Mouse (Mus musculus) limb, embryonic 11.5 days (tissue): ENCODE results near the gene Cldn14. TPM values are rescaled to one million over a fixed set of nuclear protein-coding genes. Genes with fewer than 3 reads are reported as not detected.

Source experiments
- ATAC-seq: fragments of 200-750 bp; cut with Nextera tagmentation; 2 replicates; pipeline ENCODE4 v1.8.0; 2017; ENCODE audit warnings: low read depth; ENCODE audit not compliant: insufficient number of reproducible peaks, low FRiP score, low TSS enrichment
- DNase-seq: peaks from one replicate; pipeline ENCODE4 v3.0.0-alpha.2; 2015; ENCODE audit warnings: low spot score
- H3K27ac ChIP-seq: fragments of 300-500 bp; sonication (generic); replicated peaks from 2 replicates; pipeline ENCODE4 v1.5.1; 2014; ENCODE audit warnings: low read depth, mild to moderate bottlenecking, low read length
- H3K27me3 ChIP-seq: fragments of 300-500 bp; sonication (generic); 2 replicates; pipeline ENCODE4 v1.6.1; 2014; ENCODE audit warnings: mild to moderate bottlenecking, low read length, mixed read lengths; ENCODE audit not compliant: control insufficient read depth, insufficient read depth
- H3K36me3 ChIP-seq: fragments of 300-500 bp; sonication (generic); 2 replicates; pipeline ENCODE4 v1.6.1; 2014; ENCODE audit warnings: mild to moderate bottlenecking, low read length, moderate library complexity, mixed read lengths; ENCODE audit not compliant: control insufficient read depth, insufficient read depth
- H3K4me1 ChIP-seq: fragments of 300-500 bp; sonication (generic); 2 replicates; pipeline ENCODE4 v1.6.1; 2014; ENCODE audit warnings: low read length, mixed read lengths; ENCODE audit not compliant: control insufficient read depth, insufficient read depth
- H3K4me2 ChIP-seq: fragments of 300-500 bp; sonication (generic); 2 replicates; pipeline ENCODE4 v1.6.1; 2014; ENCODE audit warnings: low read depth, mild to moderate bottlenecking, moderate library complexity; ENCODE audit not compliant: severe bottlenecking
- H3K4me3 ChIP-seq: fragments of 300-500 bp; sonication (generic); 2 replicates; pipeline ENCODE4 v1.5.1; 2014; ENCODE audit warnings: low read depth, low read length
- H3K9ac ChIP-seq: fragments of 300-500 bp; sonication (generic); 2 replicates; pipeline ENCODE4 v1.6.1; 2014; ENCODE audit warnings: mild to moderate bottlenecking, low read length
- H3K9me3 ChIP-seq: fragments of 300-500 bp; sonication (generic); 2 replicates; pipeline ENCODE4 v1.6.1; 2016; ENCODE audit warnings: low read length; ENCODE audit not compliant: control insufficient read depth
- WGBS: fragments of 180-500 bp; shearing (Covaris S2); extraction: QIAGEN DNeasy Blood & Tissue Kit; methylation state at CpG from one replicate; pipeline ENCODE4 v1.1.7; 2014; 5-methylcytosine and 5-hydroxymethylcytosine counted together
- polyA plus RNA-seq: library from polyadenylated mRNA; unstranded; fragments of >200 nt; fragmentation: Nextera tagmentation; extraction: Ambion mirVana; gene quantifications from 2 replicates; pipeline ENCODE4 v1.2.1, GENCODE M21; 2014

Cldn14 gene
- polyA plus RNA-seq, 1 experiment from 2014 or later = not detected

DNA sequence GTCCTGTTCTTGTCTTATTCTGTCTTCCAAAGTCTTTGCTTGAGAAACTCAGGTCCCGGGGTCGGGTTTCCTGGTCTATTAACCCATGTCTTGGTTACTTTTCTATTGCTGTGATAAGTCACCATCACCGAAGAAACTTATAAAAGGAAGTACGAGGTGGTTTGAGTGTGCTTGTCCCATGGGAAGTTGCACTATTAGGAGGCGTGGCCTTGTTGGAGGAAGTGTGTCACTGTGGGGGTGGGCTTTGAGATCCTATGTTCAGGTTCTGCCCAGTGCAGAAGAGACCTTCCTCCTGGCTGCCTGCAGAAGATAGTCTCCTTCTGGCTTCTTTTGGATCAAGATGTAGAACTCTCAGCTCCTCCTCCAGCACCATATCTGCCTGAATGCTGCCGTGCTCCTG is 120.2 kb downstream of the Cldn14 start:
- no peaks in the 10 kb centered on the region for H3K9me3 ChIP-seq
- no peak overlapping the region for H3K4me3 ChIP-seq
- ATAC-seq (no peak), DNase-seq (no peak)
- no peak overlapping the region for H3K9ac ChIP-seq
- H3K4me1 ChIP-seq = peaks cover 11% of the 10 kb centered on the region; the same call in 1 of the 2 replicates
- peaks cover 12% of the 10 kb centered on the region; the same call in 1 of the 2 replicates for H3K36me3 ChIP-seq
- H3K27ac ChIP-seq = no peak overlapping the region
- no peak overlapping the region for H3K4me2 ChIP-seq
- no peaks in the 10 kb centered on the region for H3K27me3 ChIP-seq
- WGBS = 89% methylated on average over 6 of the region's 6 CpGs

GRCm38 (mm10) chr16:93884722-93885113 is 123.9 kb downstream of the Cldn14 start:
- no peaks in the 10 kb centered on the region for H3K9me3 ChIP-seq
- 62% methylated on average over 5 of the region's 5 CpGs for WGBS
- H3K36me3 ChIP-seq = no peaks in the 10 kb centered on the region; the same call in 1 of the 2 replicates
- H3K4me2 ChIP-seq = peak overlapping the region; percentile 80
- DNase-seq (no peak), ATAC-seq (no peak)
- no peaks in the 10 kb centered on the region for H3K27me3 ChIP-seq
- peak overlapping the region; percentile 86 for H3K4me3 ChIP-seq
- H3K9ac ChIP-seq = peak overlapping the region; percentile 72
- no peak overlapping the region; the same call in 1 of the 2 replicates for H3K27ac ChIP-seq
- peaks cover 11% of the 10 kb centered on the region; the same call in 1 of the 2 replicates for H3K4me1 ChIP-seq

- Histone ChIP-seq H3K9ac (peak overlapping the region; percentile 72), H3K4me1 (peaks cover 11% of the 10 kb centered on the region; the same call in 1 of the 2 replicates), H3K4me3 (peak overlapping the region; percentile 86), H3K4me2 (peak overlapping the region; percentile 80), H3K9me3 (no peaks in the 10 kb centered on the region), H3K27me3 (no peaks in the 10 kb centered on the region), H3K36me3 (no peaks in the 10 kb centered on the region; the same call in 1 of the 2 replicates), H3K27ac (peak overlapping the region; percentile 52)
- peak; percentile 68 for ATAC-seq
- under 1% methylated on average over 43 of the region's 43 CpGs for WGBS
- DNase-seq = peak; percentile 68
Observed at GRCm38 (mm10) chr16:93884086-93884721, 124.4 kb downstream of the Cldn14 start.

DNA sequence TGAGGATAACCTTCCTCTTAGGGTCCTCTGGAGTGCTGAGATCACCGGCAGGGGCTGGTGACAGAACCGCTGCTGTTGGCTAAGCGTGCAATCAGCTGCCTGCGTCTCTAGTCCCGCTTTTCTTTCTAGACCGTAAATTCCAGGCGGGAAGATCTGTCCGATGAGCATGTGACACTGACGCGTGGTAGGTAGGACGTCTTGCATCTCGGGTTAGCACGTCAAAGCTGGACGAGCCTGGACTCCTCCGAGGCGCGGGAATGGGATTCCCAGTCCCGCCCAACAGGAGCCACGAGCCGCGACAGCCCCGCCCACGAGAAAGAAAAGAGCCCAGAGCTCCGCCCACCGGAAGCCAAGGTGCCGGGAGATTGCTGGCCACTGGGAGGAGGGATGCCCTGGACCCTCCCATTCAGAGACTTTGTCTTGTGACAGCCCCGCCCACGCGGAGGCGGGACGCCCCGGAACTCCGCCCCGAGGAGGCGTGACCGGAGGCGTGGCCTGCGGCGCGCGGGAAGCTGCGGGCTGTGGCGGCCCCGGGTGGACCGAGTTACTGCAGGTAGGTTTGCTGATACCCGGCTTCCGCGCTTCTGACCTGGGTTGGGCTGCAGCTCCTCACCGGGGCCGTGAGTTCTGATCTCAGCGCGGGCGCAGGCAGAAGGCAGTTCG is 125.1 kb downstream of the Cldn14 start, which contains the start of gene Chaf1b:
Gene Chaf1b, plus strand, starts transcription at position 479 of the 663 bp plus-strand sequence.
- Histone ChIP-seq H3K4me3 (peak within 1 kb of the TSS; percentile 86), H3K9ac (peak within 1 kb of the TSS; percentile 72), H3K9me3 (no peaks in the 10 kb centered on the region), H3K27me3 (no peaks in the 10 kb centered on the region), H3K36me3 (no peaks in the 10 kb centered on the region; the same call in 1 of the 2 replicates), H3K27ac (peak within 1 kb of the TSS; percentile 52), H3K4me2 (peak within 1 kb of the TSS; percentile 80), H3K4me1 (peaks cover 11% of the 10 kb centered on the region; the same call in 1 of the 2 replicates)
- ATAC-seq (peak; percentile 92), DNase-seq (peak; percentile 99)
- WGBS = under 1% methylated on average over 54 of the region's 54 CpGs

GRCm38 (mm10) chr16:93877612-93878380 is 130.8 kb downstream of the Cldn14 start:
- Histone ChIP-seq H3K4me2 (no peak overlapping the region), H3K9me3 (no peaks in the 10 kb centered on the region), H3K4me3 (no peak overlapping the region), H3K36me3 (peaks cover 11% of the 10 kb centered on the region; the same call in 1 of the 2 replicates), H3K4me1 (no peaks in the 10 kb centered on the region), H3K27me3 (no peaks in the 10 kb centered on the region), H3K27ac (no peak overlapping the region), H3K9ac (no peak overlapping the region)
- WGBS = 91% methylated on average over 6 of the region's 6 CpGs
- ATAC-seq (no peak), DNase-seq (no peak)

GRCm38 (mm10) chr16:93874841-93875240 is 133.8 kb downstream of the Cldn14 start:
- Histone ChIP-seq H3K4me1 (no peaks in the 10 kb centered on the region), H3K27me3 (no peaks in the 10 kb centered on the region), H3K9me3 (no peaks in the 10 kb centered on the region), H3K4me2 (no peak overlapping the region), H3K36me3 (peaks cover 19% of the 10 kb centered on the region), H3K9ac (no peak overlapping the region), H3K4me3 (no peak overlapping the region), H3K27ac (no peak overlapping the region)
- ATAC-seq = no peak
- WGBS = 95% methylated on average over 13 of the region's 13 CpGs
- DNase-seq = no peak

Other genes with a start within 250 kb of the Cldn14 start
- 29.3 and 34.2 TPM in 2 replicates for gene Morc3, start 176.7 kb downstream of the Cldn14 start, polyA plus RNA-seq
- 120 and 121 TPM in 2 replicates for gene Chaf1b, start 124.9 kb downstream of the Cldn14 start, polyA plus RNA-seq
- 2.6 and 2.7 TPM in 2 replicates for gene Sim2, start 76.1 kb upstream of the Cldn14 start, polyA plus RNA-seq